Mouse (Mus musculus) ES-Bruce4 (cell line): ENCODE data around the gene Myo1h.

ENCODE experiments used
- CTCF ChIP-seq: IDR thresholded peaks from one replicate; pipeline ENCODE4 v1.8.1; 2011; ENCODE audit warnings: low read depth, low read length
- EP300 ChIP-seq: IDR thresholded peaks from 2 replicates; pipeline ENCODE4 v1.6.1; 2011; ENCODE audit warnings: low read depth, low read length; ENCODE audit not compliant: insufficient read depth
- POLR2A ChIP-seq: IDR thresholded peaks from one replicate; pipeline ENCODE4 v1.8.1; 2011; ENCODE audit warnings: low read length; ENCODE audit not compliant: insufficient read depth

DNA sequence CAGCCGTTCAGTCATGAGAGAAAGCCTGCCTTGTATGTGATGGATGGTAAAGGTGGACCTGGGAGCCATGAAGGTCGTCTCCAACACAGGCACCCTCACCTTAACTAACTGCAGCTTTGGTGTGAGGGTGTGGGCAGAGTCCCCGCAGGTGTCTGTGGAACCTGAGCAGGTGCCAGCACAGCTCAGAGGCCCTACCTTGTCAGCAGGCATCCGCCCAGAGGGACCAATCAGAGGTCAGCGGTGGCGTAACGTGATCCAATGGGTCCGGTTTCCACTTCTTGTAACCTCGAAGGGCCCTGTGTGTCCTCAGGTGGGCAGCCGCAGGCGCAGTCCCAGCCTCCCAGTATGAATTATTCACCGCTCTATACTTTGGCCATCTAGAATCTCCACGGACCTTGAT, at the start of gene Myo1h:
- TF ChIP-seq CTCF = no peak
- TF ChIP-seq POLR2A = no peak
- TF ChIP-seq EP300 = no peak
